Mouse (Mus musculus): ENCODE data around the gene Tenm3. TPM values are rescaled to one million over a fixed set of nuclear protein-coding genes. Genes with fewer than 3 reads are reported as not detected.

Gene Tenm3
- total RNA-seq, 2 experiments from 2014 or later = 4.5 to 8.0 TPM

- no peak for DNase-seq
Observed at GRCm38 (mm10) chr8:48572941-48573340, 270.8 kb downstream of the Tenm3 start.

- DNase-seq = no peak
Observed at GRCm38 (mm10) chr8:48572345-48572744, 271.4 kb downstream of the Tenm3 start.

- peak; percentile 31 for DNase-seq
Observed at GRCm38 (mm10) chr8:48568608-48569007, 275.1 kb downstream of the Tenm3 start.

- DNase-seq = no peak
Observed at GRCm38 (mm10) chr8:48567929-48568607, 275.7 kb downstream of the Tenm3 start.

- DNase-seq = no peak
Observed at GRCm38 (mm10) chr8:48560227-48560626, 283.5 kb downstream of the Tenm3 start.

GRCm38 (mm10) chr8:48555546-48556141, 288.1 kb downstream of the Tenm3 start:
- peak; percentile 46 for DNase-seq

GRCm38 (mm10) chr8:48554762-48555545, 288.8 kb downstream of the Tenm3 start:
- DNase-seq = peak; percentile 79

- no peak for DNase-seq
Observed at GRCm38 (mm10) chr8:48553791-48554288, 289.9 kb downstream of the Tenm3 start.

- DNase-seq = no peak
Observed at GRCm38 (mm10) chr8:48552306-48552705, 291.4 kb downstream of the Tenm3 start.

GRCm38 (mm10) chr8:48551370-48551769, 292.4 kb downstream of the Tenm3 start:
- no peak for DNase-seq

- DNase-seq = no peak
Observed at GRCm38 (mm10) chr8:48548908-48549307, 294.8 kb downstream of the Tenm3 start.

GRCm38 (mm10) chr8:48545631-48546030, 298.1 kb downstream of the Tenm3 start:
- no peak for DNase-seq

- DNase-seq = no peak
Observed at GRCm38 (mm10) chr8:48544840-48545239, 298.9 kb downstream of the Tenm3 start.

- no peak for DNase-seq
Observed at GRCm38 (mm10) chr8:48542141-48542540, 301.6 kb downstream of the Tenm3 start.

GRCm38 (mm10) chr8:48540894-48541293, 302.9 kb downstream of the Tenm3 start:
- DNase-seq = no peak

GRCm38 (mm10) chr8:48535833-48536232, 307.9 kb downstream of the Tenm3 start:
- no peak for DNase-seq

GRCm38 (mm10) chr8:48531795-48532194, 312.0 kb downstream of the Tenm3 start:
- no peak for DNase-seq

GRCm38 (mm10) chr8:48530916-48531570, 312.7 kb downstream of the Tenm3 start:
- DNase-seq = no peak

GRCm38 (mm10) chr8:48527418-48527817, 316.3 kb downstream of the Tenm3 start:
- no peak for DNase-seq

GRCm38 (mm10) chr8:48522536-48523123, 321.1 kb downstream of the Tenm3 start:
- DNase-seq = no peak

GRCm38 (mm10) chr8:48522004-48522403, 321.7 kb downstream of the Tenm3 start:
- DNase-seq = no peak

- no peak for DNase-seq
Observed at GRCm38 (mm10) chr8:48517431-48517830, 326.3 kb downstream of the Tenm3 start.

Measured in gastrocnemius, postnatal 25 days (tissue).